Mouse (Mus musculus) skeletal muscle tissue, adult 2 months (tissue): ENCODE results near the gene Fpr1.
A peak's percentile ranks its signal among the peaks of the same experiment; 100 is the strongest.
"Not testable (repeated sequence)": the region's sequence is repeated elsewhere in the genome, so short reads cannot be mapped to it uniquely, and the experiment has no call there.

ENCODE experiments used
- DNase-seq: peaks from one replicate; pipeline ENCODE4 v3.0.0-alpha.2; 2012; ENCODE audit warnings: low read depth, low spot score

Fpr1 gene

GRCm38 (mm10) chr17:17883840-17884239 is at the start of gene Fpr1:
Gene Fpr1, minus strand, starts transcription at chr17:17883940.
- DNase-seq: no peak

- DNase-seq: no peak
Measured at GRCm38 (mm10) chr17:17917782-17918181, 34.0 kb upstream of the Fpr1 start.

GRCm38 (mm10) chr17:17917376-17917775 is 33.6 kb upstream of the Fpr1 start:
- no peak for DNase-seq

GRCm38 (mm10) chr17:17912618-17913017 is 28.9 kb upstream of the Fpr1 start:
- not testable (repeated sequence) for DNase-seq

- DNase-seq: peak; percentile 86
Measured at GRCm38 (mm10) chr17:17909636-17910421, 26.1 kb upstream of the Fpr1 start.

- no peak for DNase-seq
Measured at GRCm38 (mm10) chr17:17900768-17901167, 17.0 kb upstream of the Fpr1 start.

GRCm38 (mm10) chr17:17899268-17899667 is 15.5 kb upstream of the Fpr1 start:
- no peak for DNase-seq

GRCm38 (mm10) chr17:17896039-17896438 is 12.3 kb upstream of the Fpr1 start:
- DNase-seq: peak; percentile 49

- no peak for DNase-seq
Measured at GRCm38 (mm10) chr17:17889732-17890425, 6.1 kb upstream of the Fpr1 start.

GRCm38 (mm10) chr17:17887774-17888248 is 4.1 kb upstream of the Fpr1 start, which contains the start of the genes Fpr2 and Fpr3:
Gene Fpr2, plus strand, starts transcription at chr17:17887824.
Gene Fpr3, plus strand, starts transcription at chr17:17887852.
- no peak for DNase-seq

- no peak for DNase-seq
Measured at GRCm38 (mm10) chr17:17882672-17883071, 1.1 kb downstream of the Fpr1 start.

- DNase-seq: no peak
Measured at GRCm38 (mm10) chr17:17879347-17879746, 4.4 kb downstream of the Fpr1 start.

- no peak for DNase-seq
Measured at GRCm38 (mm10) chr17:17871697-17872096, 12.0 kb downstream of the Fpr1 start.

GRCm38 (mm10) chr17:17870892-17871550 is 12.7 kb downstream of the Fpr1 start:
- no peak for DNase-seq

GRCm38 (mm10) chr17:17866801-17867469 is 16.8 kb downstream of the Fpr1 start:
- peak; percentile 50 for DNase-seq

- DNase-seq: no peak
Measured at GRCm38 (mm10) chr17:17865168-17865567, 18.6 kb downstream of the Fpr1 start.

GRCm38 (mm10) chr17:17862360-17862759 is 21.4 kb downstream of the Fpr1 start:
- DNase-seq: no peak

GRCm38 (mm10) chr17:17860110-17860509 is 23.6 kb downstream of the Fpr1 start:
- DNase-seq: no peak

- DNase-seq: no peak
Measured at GRCm38 (mm10) chr17:17857446-17857845, 26.3 kb downstream of the Fpr1 start.

- DNase-seq: peak; percentile 31
Measured at GRCm38 (mm10) chr17:17856612-17857011, 27.1 kb downstream of the Fpr1 start.

GRCm38 (mm10) chr17:17855064-17855838 is 28.5 kb downstream of the Fpr1 start, which contains the start of gene Has1:
Gene Has1, minus strand, starts transcription at chr17:17855205.
- no peak for DNase-seq
